Mouse (Mus musculus) embryo, embryonic 9.5 days (tissue): ENCODE results near the gene Erp29.

Source experiments
- DNase-seq: peaks from one replicate; pipeline ENCODE4 v3.0.0-alpha.2; 2017; ENCODE audit errors: extremely low spot score

Erp29 gene

GRCm38 (mm10) chr5:121389106-121389505 is 63.2 kb downstream of the Erp29 start:
- no peak for DNase-seq

DNA sequence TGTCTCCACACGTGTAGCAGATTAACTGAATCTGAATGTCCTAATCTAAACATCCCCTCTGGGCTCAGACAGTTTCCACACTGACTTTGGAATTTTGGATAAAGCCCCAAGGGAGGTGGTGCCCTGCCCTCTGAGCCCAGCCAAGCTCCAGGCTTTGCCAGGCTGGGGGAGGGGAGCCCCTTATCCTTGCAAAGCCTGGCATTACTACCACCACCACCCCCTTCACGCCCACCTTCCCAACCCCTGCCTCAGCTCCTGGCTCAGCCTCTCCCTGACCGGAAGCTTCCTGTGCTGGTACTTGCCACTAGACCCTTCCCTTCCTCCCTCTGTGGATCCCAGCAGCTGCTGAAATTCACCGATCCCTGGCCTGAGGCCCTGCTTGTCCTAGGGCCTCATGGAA is 65.2 kb downstream of the Erp29 start:
- DNase-seq: no peak

- no peak for DNase-seq
Observed at GRCm38 (mm10) chr5:121386120-121386909, 66.0 kb downstream of the Erp29 start.

DNA sequence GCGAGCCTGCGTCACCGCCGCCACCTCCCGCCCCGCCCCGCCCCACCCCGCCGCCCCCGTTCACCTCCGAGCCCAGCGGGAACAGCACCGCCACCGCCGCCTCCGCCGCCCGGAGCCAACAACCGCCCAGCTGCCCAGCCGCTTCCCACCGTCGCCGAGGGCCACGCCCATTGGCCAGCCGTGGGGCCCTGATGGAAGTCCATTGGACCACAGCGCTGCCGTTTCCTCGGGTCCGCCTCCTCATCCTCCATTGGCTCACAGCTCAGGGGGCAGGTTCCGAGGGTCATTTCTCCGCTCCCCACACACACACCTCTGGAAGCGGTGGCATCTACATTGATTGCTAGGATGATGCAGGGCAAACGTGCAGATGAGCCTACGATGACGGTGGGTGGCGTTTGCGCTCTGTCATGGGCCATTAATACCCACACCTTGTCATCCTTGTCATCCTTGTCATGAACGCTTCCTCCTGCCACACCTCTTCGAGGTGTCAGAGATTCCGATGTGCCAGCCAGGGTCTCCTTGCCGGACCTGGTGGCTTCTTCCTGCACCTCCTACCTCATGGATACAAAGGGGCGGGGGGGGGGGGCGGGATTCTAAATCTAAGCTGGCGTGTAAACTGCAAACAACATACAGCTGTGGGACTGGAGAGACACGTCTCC is 66.7 kb downstream of the Erp29 start, which contains the start of gene Trafd1:
Gene Trafd1, minus strand, starts transcription at position 172 of the 659 bp plus-strand sequence.
- peak; percentile 91 for DNase-seq

DNA sequence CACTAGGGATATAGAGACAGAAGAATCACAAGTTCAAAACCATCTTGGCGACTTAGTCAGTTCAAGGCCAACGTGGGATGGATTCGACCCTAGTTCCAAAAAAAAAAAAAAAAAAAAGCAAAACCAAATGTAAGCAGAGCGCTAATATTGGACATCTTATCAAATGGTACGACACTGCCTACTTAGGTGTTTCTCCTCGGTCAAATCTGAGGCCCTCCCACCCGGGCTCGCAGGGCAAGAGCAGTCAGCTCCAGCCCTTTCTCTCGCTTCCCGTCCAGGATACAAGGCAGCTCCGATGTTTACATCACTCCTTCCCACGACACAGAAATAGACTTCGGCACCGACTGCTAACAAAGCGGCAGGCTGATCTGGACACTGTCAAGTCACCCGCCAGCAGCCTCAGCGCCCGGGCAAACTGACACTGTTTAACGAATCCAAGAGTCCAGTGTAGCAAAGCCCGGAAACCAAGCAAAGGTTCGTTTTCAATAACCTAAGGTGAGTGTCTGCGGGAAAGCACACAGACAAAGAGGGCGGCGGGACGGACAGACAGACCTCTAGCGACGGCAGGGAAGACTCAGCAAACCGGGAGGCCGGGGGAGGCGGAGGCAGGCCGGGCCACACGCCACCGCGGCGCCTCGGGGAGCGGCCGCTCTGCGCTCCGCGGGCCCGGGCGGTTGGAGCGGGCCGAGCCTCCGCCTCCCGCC is 67.4 kb downstream of the Erp29 start:
- peak; percentile 68 for DNase-seq

GRCm38 (mm10) chr5:121383857-121384756 is 68.2 kb downstream of the Erp29 start:
- DNase-seq: no peak

DNA sequence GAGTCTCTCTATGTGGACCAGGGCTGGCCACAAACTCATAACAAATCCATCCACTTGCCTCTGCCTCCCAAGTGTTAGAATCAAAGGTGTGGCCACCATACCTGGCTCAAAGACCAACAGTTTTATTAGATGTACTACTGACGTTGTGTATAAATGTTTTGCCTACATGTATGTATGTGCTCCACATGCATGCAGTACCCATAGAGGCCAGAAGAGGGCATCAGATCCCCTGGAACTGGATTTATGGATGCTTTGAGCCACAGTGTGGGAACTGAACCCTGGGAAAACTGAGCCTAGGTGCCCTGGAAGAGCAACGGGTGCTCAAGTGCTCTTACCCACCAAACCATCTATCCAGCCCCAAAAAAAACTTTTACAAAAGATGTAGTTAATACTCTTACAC is 71.6 kb downstream of the Erp29 start:
- DNase-seq: no peak

GRCm38 (mm10) chr5:121378678-121379256 is 73.5 kb downstream of the Erp29 start:
- DNase-seq: no peak
